Mouse (Mus musculus) myocyte (in vitro differentiated cells): ENCODE measurements around the gene Usp33. TPM values are rescaled to one million over a fixed set of nuclear protein-coding genes. Genes with fewer than 3 reads are reported as not detected.

Experiments
- H3K27me3 ChIP-seq: one replicate; pipeline ENCODE4 v1.6.1; 2011; ENCODE audit not compliant: control insufficient read depth, insufficient read depth, insufficient read length
- H3K36me3 ChIP-seq: one replicate; pipeline ENCODE4 v1.6.1; 2011; ENCODE audit not compliant: control insufficient read depth, insufficient read depth
- H3K4me2 ChIP-seq: one replicate; pipeline ENCODE4 v1.6.1; 2011; ENCODE audit warnings: low read depth, control low read depth
- H3K4me3 ChIP-seq: one replicate; pipeline ENCODE4 v1.5.1; 2011; ENCODE audit warnings: mild to moderate bottlenecking, control low read depth, moderate library complexity
- H3K79me2 ChIP-seq: one replicate; pipeline ENCODE4 v1.6.1; 2011; ENCODE audit not compliant: control insufficient read depth, insufficient read depth
- H3ac ChIP-seq: one replicate; pipeline ENCODE4 v1.6.1; 2011; ENCODE audit not compliant: control insufficient read depth, insufficient read length
- CEBPB ChIP-seq: IDR thresholded peaks from 2 replicates; pipeline ENCODE4 v1.6.1; 2011; ENCODE audit warnings: mild to moderate bottlenecking, moderate library complexity; ENCODE audit not compliant: poor library complexity, insufficient read depth, severe bottlenecking
- E2F4 ChIP-seq: IDR thresholded peaks from one replicate; pipeline ENCODE4 v1.6.1; 2011; ENCODE audit warnings: mild to moderate bottlenecking, control low read depth, moderate library complexity; ENCODE audit not compliant: insufficient read depth
- MAX ChIP-seq: IDR thresholded peaks from one replicate; pipeline ENCODE4 v1.6.1; 2011; ENCODE audit warnings: low read depth, mild to moderate bottlenecking, control low read depth
- MYOD1 ChIP-seq, 3 experiments: IDR thresholded peaks; one replicate each; pipeline ENCODE4 v1.6.1; 2011; ENCODE audit warnings: control low read depth in 2 of 3, low read depth in 2 of 3, mild to moderate bottlenecking in 2 of 3, moderate library complexity in 1 of 3; ENCODE audit not compliant: insufficient read length in 2 of 3, control insufficient read depth in 1 of 3
- MYOG ChIP-seq, 3 experiments: IDR thresholded peaks; one replicate each; pipeline ENCODE4 v1.6.1; 2011; ENCODE audit warnings: control low read depth in 2 of 3, low read depth in 2 of 3, mild to moderate bottlenecking in 2 of 3; ENCODE audit not compliant: insufficient read length in 2 of 3, control insufficient read depth in 1 of 3, insufficient read depth in 1 of 3
- POLR2A ChIP-seq: IDR thresholded peaks from one replicate; pipeline ENCODE4 v1.6.1; 2011; ENCODE audit warnings: low read depth, mild to moderate bottlenecking, control low read depth, moderate library complexity; ENCODE audit not compliant: insufficient read length
- POLR2AphosphoS2 ChIP-seq: IDR thresholded peaks from one replicate; pipeline ENCODE4 v1.6.1; 2011; ENCODE audit warnings: low read depth, control low read depth; ENCODE audit not compliant: insufficient read length
- REST ChIP-seq: IDR thresholded peaks from one replicate; pipeline ENCODE4 v1.6.1; 2011; ENCODE audit warnings: mild to moderate bottlenecking, control low read depth, moderate library complexity; ENCODE audit not compliant: insufficient read depth, insufficient read length
- SRF ChIP-seq: IDR thresholded peaks from one replicate; pipeline ENCODE4 v1.6.1; 2011; ENCODE audit warnings: low read depth; ENCODE audit not compliant: control insufficient read depth, insufficient read length
- TCF12 ChIP-seq: IDR thresholded peaks from one replicate; pipeline ENCODE4 v1.6.1; 2011; ENCODE audit warnings: mild to moderate bottlenecking, control low read depth; ENCODE audit not compliant: poor library complexity, insufficient read depth, severe bottlenecking
- TCF3 ChIP-seq: IDR thresholded peaks from one replicate; pipeline ENCODE4 v1.6.1; 2011; ENCODE audit warnings: low read depth, control low read depth; ENCODE audit not compliant: insufficient read length
- USF1 ChIP-seq: IDR thresholded peaks from one replicate; pipeline ENCODE4 v1.6.1; 2011; ENCODE audit warnings: low read depth, mild to moderate bottlenecking, control low read depth, moderate library complexity
- polyA plus RNA-seq: library from polyadenylated mRNA; unstranded; fragments of >200 nt; fragmentation: generic; extraction: Trizol; gene quantifications from one replicate; pipeline ENCODE4 v1.2.1, GENCODE M21; 2012; ENCODE audit warnings: missing spikeins

The Usp33 gene
- polyA plus RNA-seq, 1 experiment = 7.9 TPM

GRCm38 (mm10) chr3:152348011-152348830, 1.9 kb downstream of the Usp33 start:
- Histone ChIP-seq H3K36me3 (no peaks in the 10 kb centered on the region), H3K4me2 (peak overlapping the region; percentile 94), H3K4me3 (peak overlapping the region; percentile 59), H3K79me2 (peaks cover 64% of the 10 kb centered on the region), H3ac (no peak overlapping the region), H3K27me3 (no peaks in the 10 kb centered on the region)
- TF ChIP-seq REST = no peak
- no peak for TF ChIP-seq TCF3
- no peak for TF ChIP-seq POLR2AphosphoS2
- TF ChIP-seq TCF12 = no peak
- TF ChIP-seq MYOG (IDR thresholded peaks at IDR 0.05; ENCODE audit: control insufficient read depth in 1 of 3, insufficient read depth in 1 of 3, insufficient read length in 2 of 3, low read depth in 2 of 3) = no peak
- TF ChIP-seq USF1 = no peak
- TF ChIP-seq MYOD1 (IDR thresholded peaks at IDR 0.05; ENCODE audit: control insufficient read depth in 1 of 3, insufficient read length in 2 of 3, low read depth in 2 of 3) = no peak
- TF ChIP-seq POLR2A = no peak
- no peak for TF ChIP-seq SRF
- no peak for TF ChIP-seq E2F4
- TF ChIP-seq MAX = no peak
- TF ChIP-seq CEBPB = no peak

GRCm38 (mm10) chr3:152350431-152350830, 4.2 kb downstream of the Usp33 start:
- Histone ChIP-seq H3K4me3 (no peak overlapping the region), H3K27me3 (no peaks in the 10 kb centered on the region), H3K36me3 (no peaks in the 10 kb centered on the region), H3K4me2 (no peak overlapping the region), H3K79me2 (peaks cover 81% of the 10 kb centered on the region), H3ac (no peak overlapping the region)
- TF ChIP-seq USF1 = no peak

GRCm38 (mm10) chr3:152350966-152351365, 4.7 kb downstream of the Usp33 start:
- Histone ChIP-seq H3K4me3 (no peak overlapping the region), H3K4me2 (no peak overlapping the region), H3K27me3 (no peaks in the 10 kb centered on the region), H3K36me3 (no peaks in the 10 kb centered on the region), H3K79me2 (peaks cover 86% of the 10 kb centered on the region), H3ac (no peak overlapping the region)
- TF ChIP-seq CEBPB (no peak), TCF12 (no peak), MYOG (IDR thresholded peaks at IDR 0.05; ENCODE audit: control insufficient read depth in 1 of 3, insufficient read depth in 1 of 3, insufficient read length in 2 of 3, low read depth in 2 of 3) (no peak), POLR2AphosphoS2 (no peak), SRF (no peak), TCF3 (no peak), USF1 (no peak), REST (no peak), MAX (no peak), MYOD1 (IDR thresholded peaks at IDR 0.05; ENCODE audit: control insufficient read depth in 1 of 3, insufficient read length in 2 of 3, low read depth in 2 of 3) (no peak), E2F4 (no peak)

GRCm38 (mm10) chr3:152352289-152352688, 6.0 kb downstream of the Usp33 start:
- TF ChIP-seq POLR2AphosphoS2 = no peak
- no peak for TF ChIP-seq MAX
- TF ChIP-seq MYOD1 (IDR thresholded peaks at IDR 0.05; ENCODE audit: control insufficient read depth in 1 of 3, insufficient read length in 2 of 3, low read depth in 2 of 3) = no peak
- no peak for TF ChIP-seq REST
- TF ChIP-seq MYOG (IDR thresholded peaks at IDR 0.05; ENCODE audit: control insufficient read depth in 1 of 3, insufficient read depth in 1 of 3, insufficient read length in 2 of 3, low read depth in 2 of 3) = no peak
- TF ChIP-seq CEBPB = no peak
- no peak for TF ChIP-seq USF1
- TF ChIP-seq E2F4 = no peak
- no peak for TF ChIP-seq TCF3
- no peak for TF ChIP-seq SRF
- TF ChIP-seq TCF12 = no peak
- no peak for TF ChIP-seq POLR2A
- Histone ChIP-seq H3K79me2 (peaks cover 92% of the 10 kb centered on the region), H3K4me3 (no peak overlapping the region), H3K27me3 (no peaks in the 10 kb centered on the region), H3ac (no peak overlapping the region), H3K4me2 (no peak overlapping the region), H3K36me3 (no peaks in the 10 kb centered on the region)

- TF ChIP-seq POLR2AphosphoS2 = no peak
- TF ChIP-seq TCF3 = no peak
- TF ChIP-seq MYOG (IDR thresholded peaks at IDR 0.05; ENCODE audit: control insufficient read depth in 1 of 3, insufficient read depth in 1 of 3, insufficient read length in 2 of 3, low read depth in 2 of 3) = peak in 2 of 3 experiments; percentile 18 to 49
- peak in 1 of 3 experiments; percentile 39 for TF ChIP-seq MYOD1 (IDR thresholded peaks at IDR 0.05; ENCODE audit: control insufficient read depth in 1 of 3, insufficient read length in 2 of 3, low read depth in 2 of 3)
- peaks cover 89% of the 10 kb centered on the region for H3K79me2 ChIP-seq
- no peak overlapping the region for H3ac ChIP-seq
- no peaks in the 10 kb centered on the region for H3K36me3 ChIP-seq
- no peaks in the 10 kb centered on the region for H3K27me3 ChIP-seq
- no peak overlapping the region for H3K4me3 ChIP-seq
- no peak overlapping the region for H3K4me2 ChIP-seq
Measured at GRCm38 (mm10) chr3:152353434-152354177, 7.3 kb downstream of the Usp33 start.
